Mouse (Mus musculus): ENCODE results near the gene Gpatch11. TPM values are rescaled to one million over a fixed set of nuclear protein-coding genes. Genes with fewer than 3 reads are reported as not detected.

The Gpatch11 gene
- polyA plus RNA-seq, 1 experiment from 2014 or later, result 49.5 TPM

DNA sequence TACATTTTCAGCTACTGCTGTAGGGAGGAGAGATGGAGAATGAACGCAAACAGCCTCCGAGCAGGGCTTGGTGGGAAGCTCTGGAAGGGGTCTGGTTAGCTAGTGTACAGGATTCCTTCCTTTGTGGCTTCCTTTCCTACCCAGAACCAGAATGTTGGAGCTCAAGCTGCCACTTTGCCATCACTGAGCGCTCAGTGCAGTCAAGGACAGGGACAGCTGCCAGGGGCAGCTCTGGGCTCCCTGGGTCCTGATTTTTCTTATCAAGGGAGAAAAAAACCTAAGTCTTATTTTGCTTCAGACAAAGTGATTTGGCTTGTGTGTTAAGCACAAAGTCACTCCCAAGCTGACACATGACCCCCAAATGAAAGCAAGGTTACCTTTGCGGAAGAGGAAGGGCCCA, 53.2 kb downstream of the Gpatch11 start:
- Histone ChIP-seq H3K9ac (replicated peaks; ENCODE audit: low read depth, low read length) (no peak overlapping the region), H3K27ac (ENCODE audit: low read length) (no peak overlapping the region), H3K4me1 (replicated peaks; ENCODE audit: control insufficient read depth, insufficient read depth, low read length) (no peaks in the 10 kb centered on the region), H3K4me3 (replicated peaks; ENCODE audit: low read length) (no peak overlapping the region), H3K27me3 (replicated peaks; ENCODE audit: control insufficient read depth, insufficient read depth, low read length) (no peaks in the 10 kb centered on the region), H3K9me3 (ENCODE audit: control insufficient read depth, low read length) (no peaks in the 10 kb centered on the region), H3K4me2 (ENCODE audit: low read length) (no peak overlapping the region), H3K36me3 (ENCODE audit: control insufficient read depth, insufficient read depth) (no peaks in the 10 kb centered on the region)
- no peak for ATAC-seq
- 80% methylated on average over 4 of the region's 4 CpGs for WGBS

DNA sequence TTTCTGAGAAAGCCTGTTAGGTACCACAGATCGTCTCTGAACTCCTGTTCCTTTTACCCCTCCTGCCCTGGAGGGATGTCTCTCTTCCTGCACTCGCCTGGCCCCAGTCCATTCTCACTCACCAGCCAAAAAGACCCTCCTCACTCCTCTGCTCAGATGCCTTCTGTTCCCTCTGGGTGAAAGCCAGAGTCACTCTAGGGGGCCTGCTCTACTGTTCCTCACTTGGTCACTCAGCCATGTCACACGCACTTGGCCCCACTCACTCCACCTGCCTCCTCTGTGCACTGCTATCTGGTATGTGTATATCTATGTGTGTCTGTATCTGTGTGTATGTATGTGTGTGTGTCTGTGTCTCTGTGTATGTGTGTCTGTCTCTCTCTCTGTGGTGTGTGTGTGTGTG, 53.8 kb downstream of the Gpatch11 start:
- ATAC-seq, result peak; percentile 49
- Histone ChIP-seq H3K4me3 (replicated peaks; ENCODE audit: low read length) (no peak overlapping the region), H3K9me3 (ENCODE audit: control insufficient read depth, low read length) (no peaks in the 10 kb centered on the region), H3K36me3 (ENCODE audit: control insufficient read depth, insufficient read depth) (no peaks in the 10 kb centered on the region), H3K4me1 (replicated peaks; ENCODE audit: control insufficient read depth, insufficient read depth, low read length) (no peaks in the 10 kb centered on the region), H3K27me3 (replicated peaks; ENCODE audit: control insufficient read depth, insufficient read depth, low read length) (no peaks in the 10 kb centered on the region), H3K9ac (replicated peaks; ENCODE audit: low read depth, low read length) (no peak overlapping the region), H3K27ac (ENCODE audit: low read length) (no peak overlapping the region), H3K4me2 (ENCODE audit: low read length) (no peak overlapping the region)
- 33% methylated on average over 3 of the region's 3 CpGs for WGBS

DNA sequence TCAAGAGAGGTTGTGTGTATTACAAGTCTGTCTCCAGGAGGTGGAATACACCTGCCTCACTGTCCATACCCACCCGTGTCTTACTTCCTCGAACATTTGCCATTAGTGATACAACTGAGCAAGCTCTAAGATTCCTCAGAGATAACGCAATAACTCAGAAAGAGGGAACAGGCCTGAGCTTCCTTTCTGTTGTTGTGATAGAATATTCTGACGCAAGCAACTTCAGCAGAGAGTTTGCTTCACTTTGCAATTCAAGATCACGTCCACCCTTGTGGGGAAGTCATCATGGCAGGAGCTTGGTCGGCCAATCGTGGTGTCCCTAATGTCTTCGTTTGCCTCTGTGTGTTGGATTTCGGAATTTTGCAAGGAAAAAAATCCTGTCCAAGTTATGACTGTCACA, 55.7 kb downstream of the Gpatch11 start:
- no peak overlapping the region for H3K4me2 ChIP-seq (ENCODE audit: low read length)
- H3K27ac ChIP-seq (ENCODE audit: low read length), result no peak overlapping the region
- no peak overlapping the region for H3K4me3 ChIP-seq (replicated peaks; ENCODE audit: low read length)
- no peaks in the 10 kb centered on the region for H3K36me3 ChIP-seq (ENCODE audit: control insufficient read depth, insufficient read depth)
- 87% methylated on average over 9 of the region's 9 CpGs for WGBS
- H3K27me3 ChIP-seq (replicated peaks; ENCODE audit: control insufficient read depth, insufficient read depth, low read length), result no peaks in the 10 kb centered on the region
- no peak overlapping the region for H3K9ac ChIP-seq (replicated peaks; ENCODE audit: low read depth, low read length)
- H3K4me1 ChIP-seq (replicated peaks; ENCODE audit: control insufficient read depth, insufficient read depth, low read length), result 0 out of 2 replicates have a peak, but pooled peaks cover 2% of the 10 kb centered on the region
- no peak for ATAC-seq
- H3K9me3 ChIP-seq (ENCODE audit: control insufficient read depth, low read length), result no peaks in the 10 kb centered on the region

DNA sequence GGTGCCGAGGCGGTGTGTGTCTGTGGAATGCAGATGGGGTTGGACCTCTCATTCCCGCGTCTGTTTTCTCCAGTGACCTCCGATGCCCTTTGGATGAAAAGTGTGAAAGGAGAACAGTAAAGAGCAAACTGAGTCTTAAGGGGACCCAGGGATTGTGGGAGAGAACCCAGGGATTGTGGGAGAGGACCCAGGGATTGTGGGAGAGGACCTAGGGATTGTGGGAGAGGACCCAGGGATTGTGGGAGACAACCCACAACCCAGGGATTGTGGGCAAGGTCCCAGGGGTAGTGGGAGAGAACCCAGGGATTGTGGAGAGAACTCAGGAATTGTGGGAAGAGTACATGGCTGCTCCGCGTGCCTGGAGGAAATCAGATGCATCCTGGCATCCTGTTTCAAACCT, 59.6 kb downstream of the Gpatch11 start:
- no peak overlapping the region for H3K4me2 ChIP-seq (ENCODE audit: low read length)
- no peak overlapping the region for H3K27ac ChIP-seq (ENCODE audit: low read length)
- H3K9ac ChIP-seq (replicated peaks; ENCODE audit: low read depth, low read length), result no peak overlapping the region
- ATAC-seq, result no peak
- no peaks in the 10 kb centered on the region for H3K27me3 ChIP-seq (replicated peaks; ENCODE audit: control insufficient read depth, insufficient read depth, low read length)
- H3K4me3 ChIP-seq (replicated peaks; ENCODE audit: low read length), result no peak overlapping the region
- H3K4me1 ChIP-seq (replicated peaks; ENCODE audit: control insufficient read depth, insufficient read depth, low read length), result 0 out of 2 replicates have a peak, but pooled peaks cover 2% of the 10 kb centered on the region
- 84% methylated on average over 7 of the region's 7 CpGs for WGBS
- H3K36me3 ChIP-seq (ENCODE audit: control insufficient read depth, insufficient read depth), result no peaks in the 10 kb centered on the region
- H3K9me3 ChIP-seq (ENCODE audit: control insufficient read depth, low read length), result no peaks in the 10 kb centered on the region

DNA sequence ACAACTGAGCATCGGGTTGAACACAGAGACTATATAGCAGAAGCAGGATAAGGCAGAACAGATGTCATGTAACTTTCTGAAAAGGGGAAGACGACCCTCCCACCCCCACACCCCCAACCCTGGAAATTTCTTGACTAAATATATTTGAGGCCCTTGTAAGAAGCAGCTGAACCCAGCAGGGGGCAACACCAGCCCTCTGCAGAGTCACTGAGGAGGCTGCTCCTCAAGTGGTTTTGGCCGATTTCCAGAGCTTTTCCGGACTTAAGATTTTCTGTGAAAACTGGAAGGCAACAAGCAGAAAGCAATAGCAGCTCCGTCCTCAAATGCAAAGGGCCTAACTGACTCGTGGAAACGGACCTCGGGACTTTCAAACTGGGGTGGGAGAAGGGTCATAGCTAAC, 60.0 kb downstream of the Gpatch11 start:
- Histone ChIP-seq H3K9me3 (ENCODE audit: control insufficient read depth, low read length) (no peaks in the 10 kb centered on the region), H3K9ac (replicated peaks; ENCODE audit: low read depth, low read length) (no peak overlapping the region), H3K27ac (ENCODE audit: low read length) (no peak overlapping the region), H3K4me3 (replicated peaks; ENCODE audit: low read length) (no peak overlapping the region), H3K27me3 (replicated peaks; ENCODE audit: control insufficient read depth, insufficient read depth, low read length) (no peaks in the 10 kb centered on the region), H3K4me1 (replicated peaks; ENCODE audit: control insufficient read depth, insufficient read depth, low read length) (0 out of 2 replicates have a peak, but pooled peaks cover 2% of the 10 kb centered on the region), H3K36me3 (ENCODE audit: control insufficient read depth, insufficient read depth) (no peaks in the 10 kb centered on the region), H3K4me2 (ENCODE audit: low read length) (0 out of 2 replicates have a peak overlapping the region, but pooled peaks have one; percentile 23)
- peak; percentile 43; the same call in 1 of the 2 replicates for ATAC-seq
- 27% methylated on average over 8 of the region's 8 CpGs for WGBS

Other genes with a start within 250 kb of the Gpatch11 start
- 6.1 and 6.4 TPM in 2 replicates for gene Strn, start 98.4 kb upstream of the Gpatch11 start, polyA plus RNA-seq (2015; fragmentation: Nextera tagmentation; extraction: Ambion mirVana)
- gene Heatr5b, start 203 bp upstream of the Gpatch11 start, polyA plus RNA-seq (2015; fragmentation: Nextera tagmentation; extraction: Ambion mirVana), result 24.8 and 27.5 TPM in 2 replicates
- 2.2 and 3.1 TPM in 2 replicates for gene Eif2ak2, start 47.0 kb downstream of the Gpatch11 start, polyA plus RNA-seq (2015; fragmentation: Nextera tagmentation; extraction: Ambion mirVana)
- gene Sult6b1, start 71.4 kb downstream of the Gpatch11 start, polyA plus RNA-seq (2015; fragmentation: Nextera tagmentation; extraction: Ambion mirVana), result not detected in 2 replicates
- 100 and 108 TPM in 2 replicates for gene Cebpzos, start 80.9 kb downstream of the Gpatch11 start, polyA plus RNA-seq (2015; fragmentation: Nextera tagmentation; extraction: Ambion mirVana)
- gene Cebpz, start 101.5 kb downstream of the Gpatch11 start, polyA plus RNA-seq (2015; fragmentation: Nextera tagmentation; extraction: Ambion mirVana), result 50.5 and 58.2 TPM in 2 replicates
- gene Ndufaf7, start 101.6 kb downstream of the Gpatch11 start, polyA plus RNA-seq (2015; fragmentation: Nextera tagmentation; extraction: Ambion mirVana), result 67.7 and 68.9 TPM in 2 replicates
- 27.0 and 36.6 TPM in 2 replicates for gene Prkd3, start 185.2 kb downstream of the Gpatch11 start, polyA plus RNA-seq (2015; fragmentation: Nextera tagmentation; extraction: Ambion mirVana)
- gene Qpct, start 216.3 kb downstream of the Gpatch11 start, polyA plus RNA-seq (2015; fragmentation: Nextera tagmentation; extraction: Ambion mirVana), result 13.4 and 13.5 TPM in 2 replicates

Measured in forebrain, embryonic 16.5 days (tissue).